In the genomic region with DNA sequence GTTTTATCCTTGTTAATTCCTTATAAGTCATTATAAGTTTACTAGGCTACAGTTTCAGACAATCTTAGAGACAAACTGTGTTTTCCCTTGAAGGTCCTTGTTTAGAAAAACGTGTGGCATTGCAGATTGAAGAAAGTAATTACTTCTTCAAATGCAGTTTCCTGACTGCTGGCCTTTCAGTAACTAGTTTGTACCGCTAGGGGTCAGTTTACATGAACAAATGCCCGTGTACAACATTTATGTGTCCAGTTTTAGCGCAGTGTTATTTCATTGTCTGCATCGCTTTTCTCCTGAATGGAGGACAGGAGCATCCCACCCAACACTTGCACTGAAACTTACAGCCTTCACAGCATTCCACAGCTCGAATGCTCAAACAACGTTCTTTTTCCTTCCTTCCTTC, we compare ENCODE assay signal across 10 mouse cellular contexts.
A peak's percentile ranks its signal among the peaks of the same experiment; 100 is the strongest.
DNase-seq lines count a peak whose midpoint lies in the region; ATAC-seq and TF ChIP-seq lines count a peak whose summit lies in the region.
"Had no signal": no experiment of that assay in that cellular context is flagged by ENCODE, and none has a peak within 500 bp of the region (broad histone marks: within the 10 kb centered on the region; RNA-seq: fewer than 3 reads in every experiment).

No protein-coding gene starts in this region.

- no peak for ATAC-seq in hindbrain, postnatal 0 days
- ATAC-seq in hindbrain, embryonic 13.5 days (ENCODE audit: low FRiP score), result no peak
- no peak for ATAC-seq in midbrain, postnatal 0 days (ENCODE audit: low FRiP score)
- ATAC-seq in midbrain, embryonic 15.5 days (replicated peaks), result no peak
- no peak for ATAC-seq in granulocyte monocyte progenitor cell, adult 5-6 weeks (replicated peaks; ENCODE audit: poor library complexity, severe bottlenecking)

- H3K9me3 ChIP-seq in hindbrain, postnatal 0 days (ENCODE audit: low read length), result no peaks in the 10 kb centered on the region
- no peaks in the 10 kb centered on the region for H3K9me3 ChIP-seq in hindbrain, embryonic 13.5 days
- no peaks in the 10 kb centered on the region for H3K9me3 ChIP-seq in midbrain, postnatal 0 days (ENCODE audit: low read length)
- H3K9me3 ChIP-seq in midbrain, embryonic 15.5 days, result no peaks in the 10 kb centered on the region
- H3K9me3 ChIP-seq: embryonic facial prominence, embryonic 15.5 days; stomach, embryonic 15.5 days had no signal

- 35% methylated on average over 7 of the region's 7 CpGs for WGBS in hindbrain, postnatal 0 days
- 32% methylated on average over 7 of the region's 7 CpGs for WGBS in hindbrain, embryonic 13.5 days
- WGBS in midbrain, postnatal 0 days, result 31% methylated on average over 7 of the region's 7 CpGs
- 41% methylated on average over 7 of the region's 7 CpGs for WGBS in midbrain, embryonic 15.5 days

- no peaks in the 10 kb centered on the region for H3K27me3 ChIP-seq in hindbrain, postnatal 0 days (ENCODE audit: insufficient read depth, low read length)
- no peaks in the 10 kb centered on the region for H3K27me3 ChIP-seq in hindbrain, embryonic 13.5 days
- no peaks in the 10 kb centered on the region for H3K27me3 ChIP-seq in midbrain, postnatal 0 days (ENCODE audit: insufficient read depth, low read length)
- H3K27me3 ChIP-seq in midbrain, embryonic 15.5 days (replicated peaks), result no peaks in the 10 kb centered on the region
- H3K27me3 ChIP-seq: embryonic facial prominence, embryonic 15.5 days; stomach, embryonic 15.5 days had no signal

- no peaks in the 10 kb centered on the region for H3K4me1 ChIP-seq in hindbrain, postnatal 0 days (ENCODE audit: insufficient read depth, low read length)
- H3K4me1 ChIP-seq in hindbrain, embryonic 13.5 days (replicated peaks), result no peaks in the 10 kb centered on the region
- no peaks in the 10 kb centered on the region for H3K4me1 ChIP-seq in midbrain, postnatal 0 days (ENCODE audit: insufficient read depth, low read length)
- H3K4me1 ChIP-seq in midbrain, embryonic 15.5 days, result no peaks in the 10 kb centered on the region
- H3K4me1 ChIP-seq: embryonic facial prominence, embryonic 15.5 days; stomach, embryonic 15.5 days had no signal

- no peak overlapping the region for H3K9ac ChIP-seq in hindbrain, postnatal 0 days (replicated peaks; ENCODE audit: low read length)
- no peak overlapping the region for H3K9ac ChIP-seq in hindbrain, embryonic 13.5 days
- no peak overlapping the region for H3K9ac ChIP-seq in midbrain, postnatal 0 days (replicated peaks; ENCODE audit: low read length, poor library complexity, severe bottlenecking)
- H3K9ac ChIP-seq in midbrain, embryonic 15.5 days, result no peak overlapping the region
- H3K9ac ChIP-seq: embryonic facial prominence, embryonic 15.5 days; stomach, embryonic 15.5 days had no signal

- no peak overlapping the region for H3K4me3 ChIP-seq in hindbrain, postnatal 0 days (ENCODE audit: low read length)
- H3K4me3 ChIP-seq in hindbrain, embryonic 13.5 days, result no peak overlapping the region
- no peak overlapping the region for H3K4me3 ChIP-seq in midbrain, postnatal 0 days (ENCODE audit: low read depth, low read length)
- H3K4me3 ChIP-seq in midbrain, embryonic 15.5 days, result no peak overlapping the region
- H3K4me3 ChIP-seq: embryonic facial prominence, embryonic 15.5 days; stomach, embryonic 15.5 days had no signal

- no peak overlapping the region for H3K27ac ChIP-seq in hindbrain, postnatal 0 days
- H3K27ac ChIP-seq in hindbrain, embryonic 13.5 days, result no peak overlapping the region
- H3K27ac ChIP-seq in midbrain, postnatal 0 days (ENCODE audit: low read depth, low read length), result no peak overlapping the region
- H3K27ac ChIP-seq in midbrain, embryonic 15.5 days, result no peak overlapping the region
- H3K27ac ChIP-seq: embryonic facial prominence, embryonic 15.5 days; stomach, embryonic 15.5 days had no signal

- peak; percentile 70 for TF ChIP-seq CTCF in hindbrain, postnatal 0 days (IDR thresholded peaks at IDR 0.05; ENCODE audit: low read depth)
- TF ChIP-seq CTCF in midbrain, postnatal 0 days (IDR thresholded peaks at IDR 0.05), result peak; percentile 70

- DNase-seq in hindbrain, postnatal 0 days (ENCODE audit: low spot score), result peak; percentile 70
- peak; percentile 64 for DNase-seq in midbrain, postnatal 0 days (ENCODE audit: low spot score)
- peak; percentile 67 for DNase-seq in cerebellum, adult 9-10 months
- DNase-seq in testis, postnatal 10 days (ENCODE audit: low spot score), result no peak
- DNase-seq: kidney, postnatal 14 days had no signal

- H3K36me3 ChIP-seq in hindbrain, postnatal 0 days (ENCODE audit: insufficient read depth, low read length), result no peaks in the 10 kb centered on the region
- no peaks in the 10 kb centered on the region for H3K36me3 ChIP-seq in hindbrain, embryonic 13.5 days
- H3K36me3 ChIP-seq in midbrain, postnatal 0 days (ENCODE audit: insufficient read depth, low read length), result no peaks in the 10 kb centered on the region
- H3K36me3 ChIP-seq in midbrain, embryonic 15.5 days (replicated peaks), result no peaks in the 10 kb centered on the region
- H3K36me3 ChIP-seq: embryonic facial prominence, embryonic 15.5 days; stomach, embryonic 15.5 days had no signal

- no peak overlapping the region for H3K4me2 ChIP-seq in hindbrain, postnatal 0 days (ENCODE audit: low read depth, low read length)
- H3K4me2 ChIP-seq in hindbrain, embryonic 13.5 days, result no peak overlapping the region
- no peak overlapping the region for H3K4me2 ChIP-seq in midbrain, postnatal 0 days (ENCODE audit: low read depth, low read length, poor library complexity, severe bottlenecking)
- H3K4me2 ChIP-seq in midbrain, embryonic 15.5 days, result no peak overlapping the region
- H3K4me2 ChIP-seq: embryonic facial prominence, embryonic 15.5 days; stomach, embryonic 15.5 days had no signal
